Mouse (Mus musculus) thymus, adult 2 months (tissue): ENCODE measurements around the gene Gpr137b.
"Not testable (repeated sequence)": the region's sequence is repeated elsewhere in the genome, so short reads cannot be mapped to it uniquely, and the experiment has no call there.

Source experiments
- CTCF ChIP-seq: fragments of 200-500 bp; IDR thresholded peaks from 2 replicates; pipeline ENCODE4 v1.5.1; 2012; ENCODE audit warnings: mild to moderate bottlenecking, control low read depth, low read length, moderate library complexity, borderline replicate concordance; ENCODE audit not compliant: control insufficient read depth, poor library complexity, insufficient read depth; ENCODE audit errors: extremely low read depth
- POLR2A ChIP-seq: fragments of 200-500 bp; IDR thresholded peaks from 2 replicates; pipeline ENCODE4 v1.6.1; 2012; ENCODE audit warnings: mild to moderate bottlenecking, low read length, control low read depth, moderate library complexity; ENCODE audit not compliant: control insufficient read depth, poor library complexity, insufficient read depth; ENCODE audit errors: extremely low read depth

DNA sequence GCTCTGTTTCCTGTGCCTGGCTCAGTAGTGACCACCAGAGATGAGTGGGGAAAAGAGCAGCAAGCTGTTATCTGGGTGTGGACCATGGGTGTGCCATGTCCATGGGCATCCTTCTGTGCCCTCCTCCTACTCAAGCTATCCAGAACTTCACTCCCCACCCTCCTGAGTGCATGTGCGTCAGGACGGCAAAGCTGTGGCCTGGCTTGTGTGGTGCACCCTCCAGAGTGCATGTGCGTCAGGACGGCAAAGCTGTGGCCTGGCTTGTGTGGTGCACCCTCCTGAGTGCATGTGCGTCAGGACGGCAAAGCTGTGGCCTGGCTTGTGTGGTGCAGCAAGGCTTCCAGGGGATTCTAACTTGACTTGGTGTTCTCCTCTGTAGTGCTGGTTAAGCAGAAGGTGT is 31.6 kb downstream of the Gpr137b start:
- TF ChIP-seq POLR2A, CTCF: not testable (repeated sequence)
